Mouse (Mus musculus): ENCODE results near the gene Lemd2.

Gene Lemd2

DNA sequence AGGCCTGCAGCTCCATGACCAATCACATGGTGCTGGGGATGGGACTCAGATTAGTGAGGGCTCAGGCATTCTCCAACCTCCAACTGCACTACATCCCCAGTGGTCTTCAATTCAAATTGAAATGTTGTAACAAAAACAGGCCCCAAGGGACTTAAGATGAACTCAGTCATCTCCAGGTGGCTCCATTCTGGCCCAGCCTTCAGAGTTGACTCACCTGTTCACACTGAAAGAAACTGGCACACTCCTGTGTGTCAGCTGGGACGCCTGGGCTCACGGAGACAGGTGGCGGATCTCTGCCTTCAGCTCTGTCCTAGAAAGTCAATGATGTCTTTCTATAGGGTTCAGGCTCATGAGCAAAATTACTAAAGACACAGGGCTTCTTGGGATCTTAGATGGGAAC is 18.2 kb downstream of the Lemd2 start:
- DNase-seq, result no peak

DNA sequence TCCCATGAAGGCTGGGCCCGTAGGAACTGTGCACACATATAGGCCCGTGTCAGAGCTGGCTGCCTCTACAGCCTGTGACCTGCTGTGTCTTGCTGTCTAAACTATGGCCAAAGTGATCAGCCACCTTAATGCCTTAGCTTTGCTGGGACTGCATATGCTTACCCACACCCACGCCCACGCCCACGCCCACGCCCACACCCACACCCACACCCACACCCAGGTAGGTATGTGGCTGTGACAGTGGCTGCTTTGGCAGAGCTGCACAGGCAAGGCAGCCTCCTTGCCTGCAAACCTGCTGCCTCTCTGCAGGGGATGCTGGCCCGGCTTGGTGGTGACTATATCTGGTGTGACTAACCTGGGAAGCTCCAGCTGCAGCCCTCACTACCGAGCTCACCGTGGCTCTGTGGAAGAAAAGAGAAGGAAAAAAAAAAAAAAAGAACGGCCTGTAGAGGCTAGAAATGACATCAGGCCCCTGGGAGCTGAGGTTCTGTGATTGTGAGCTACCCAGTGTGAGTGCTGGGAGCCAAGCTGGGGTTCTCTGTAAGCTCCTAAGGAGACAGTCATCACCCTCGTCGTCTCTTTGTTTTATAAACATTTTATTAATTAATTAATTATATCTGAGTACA is 20.5 kb downstream of the Lemd2 start:
- no peak for DNase-seq

DNA sequence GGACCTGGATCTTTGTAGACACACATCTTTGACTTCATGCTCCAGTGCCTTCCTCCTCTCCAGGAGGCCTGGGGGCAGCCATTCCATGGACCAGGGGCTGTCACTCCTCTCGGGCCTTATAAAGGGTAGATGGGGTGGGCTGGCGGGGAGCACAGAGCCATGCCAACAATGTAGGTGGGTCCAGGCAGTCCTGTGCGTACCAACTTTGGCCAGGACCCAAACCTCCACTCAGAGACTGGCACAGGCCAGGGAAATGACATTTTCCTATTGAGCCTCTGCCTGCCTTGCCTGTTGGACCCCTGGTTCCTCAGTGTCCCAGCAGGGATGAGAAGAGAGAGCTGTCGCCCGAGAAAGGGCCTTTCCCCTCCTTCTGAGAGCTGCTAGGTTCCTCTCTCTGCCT is 21.9 kb downstream of the Lemd2 start:
- DNase-seq, result no peak

DNA sequence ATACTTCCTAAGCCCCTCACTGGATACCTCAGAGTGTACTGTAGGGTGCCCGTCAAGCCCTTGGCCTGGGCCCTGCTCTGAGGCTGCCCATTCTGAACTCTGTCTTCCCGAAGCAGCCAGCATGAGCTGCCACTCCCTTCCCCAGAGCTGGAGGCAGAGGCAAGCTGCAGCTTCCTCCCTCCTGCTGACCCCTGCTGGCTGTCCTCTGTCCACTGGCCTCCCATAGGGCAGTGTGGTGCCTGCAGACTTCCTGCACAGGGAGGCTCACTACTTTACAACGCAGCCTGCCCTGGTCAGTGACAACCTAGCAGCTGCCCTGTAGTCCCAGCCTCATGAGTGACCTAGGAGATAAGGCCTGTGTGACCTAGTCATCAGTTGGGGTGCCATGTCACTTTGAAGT is 22.6 kb downstream of the Lemd2 start:
- peak in 1 of 2 experiments; percentile 40 for DNase-seq

DNA sequence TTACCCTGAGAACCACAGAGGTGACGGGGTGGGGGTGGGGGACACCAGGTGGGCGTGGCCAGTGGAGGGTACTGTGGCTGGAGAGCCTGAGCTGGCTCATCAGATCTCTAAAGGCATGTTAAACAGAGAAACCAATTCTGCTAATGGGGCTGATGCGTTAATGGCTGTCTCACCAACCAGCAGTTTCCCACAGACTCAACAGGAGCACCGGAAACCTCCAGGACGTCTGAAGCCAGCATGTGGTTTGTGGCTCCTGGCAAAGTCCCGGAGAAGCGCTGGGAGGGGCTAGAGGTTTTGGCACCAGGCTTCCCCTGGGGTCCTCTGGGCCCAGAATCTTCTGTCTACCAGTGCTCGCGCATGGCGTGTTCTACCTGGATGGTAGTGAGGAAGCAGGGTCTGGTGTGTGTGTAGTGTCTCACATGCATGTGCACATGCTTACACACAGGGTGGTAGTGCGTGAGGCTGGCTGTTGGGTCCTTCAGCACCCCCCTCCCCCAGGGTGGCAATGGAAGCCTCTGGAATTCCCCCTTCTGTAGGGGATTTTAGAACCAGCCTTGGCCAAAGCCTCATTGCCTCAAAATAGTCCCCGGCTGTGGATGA is 24.5 kb downstream of the Lemd2 start:
- DNase-seq, result no peak

DNA sequence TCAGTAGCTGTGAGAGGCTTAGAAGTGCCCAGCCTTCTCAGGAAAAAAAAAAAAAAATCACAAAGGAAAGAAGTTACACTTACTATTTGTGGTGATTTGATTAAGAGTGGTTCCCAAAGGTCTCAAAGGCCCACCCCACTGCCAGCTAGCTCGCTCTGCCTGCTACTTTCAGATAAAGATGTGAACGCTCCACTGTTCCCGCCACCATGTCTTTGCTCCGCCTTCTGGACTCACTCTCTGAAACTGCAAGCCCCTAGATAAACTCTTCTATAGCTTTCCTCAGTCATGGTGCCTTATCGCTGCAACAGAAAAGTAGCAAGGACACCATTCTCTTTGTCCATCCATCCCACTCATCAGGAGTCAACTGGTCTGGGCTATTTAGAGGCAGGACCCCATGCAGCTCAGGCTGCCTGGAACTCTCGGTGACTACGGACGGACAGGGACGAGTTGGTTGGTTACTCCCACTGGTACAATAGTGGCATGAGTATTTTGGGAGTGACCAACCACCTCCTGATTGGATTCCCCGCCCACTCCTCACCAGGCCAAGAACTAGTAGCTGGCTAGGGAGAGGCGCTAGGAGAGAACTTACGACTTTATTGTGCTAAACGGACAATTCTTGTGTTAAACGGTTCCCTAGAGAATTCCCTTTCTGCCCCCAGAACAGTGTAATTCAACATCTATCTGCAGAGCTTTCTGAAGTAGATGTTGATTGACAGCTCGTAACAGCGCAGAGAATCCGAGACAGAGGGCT is 25.7 kb downstream of the Lemd2 start:
- no peak for DNase-seq

DNA sequence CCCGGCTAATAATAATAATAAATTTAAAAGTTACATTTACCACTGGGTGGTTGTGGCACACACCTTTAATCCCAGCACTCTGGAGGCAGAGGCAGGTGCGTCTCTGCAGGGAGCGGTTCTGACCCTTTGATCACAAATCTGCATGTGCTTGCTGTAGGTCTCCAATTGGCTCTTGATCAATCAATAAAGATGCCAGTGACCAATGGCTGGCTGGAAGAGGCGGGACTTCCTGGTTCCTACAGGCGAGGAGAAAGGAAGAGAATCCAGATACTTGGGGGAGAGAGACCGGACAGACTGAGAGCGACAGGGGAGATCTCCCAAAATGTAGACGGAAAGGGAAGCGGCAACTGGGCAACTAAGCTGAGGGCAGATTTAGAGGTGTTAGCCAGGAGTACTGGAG is 26.2 kb downstream of the Lemd2 start:
- DNase-seq, result no peak

DNA sequence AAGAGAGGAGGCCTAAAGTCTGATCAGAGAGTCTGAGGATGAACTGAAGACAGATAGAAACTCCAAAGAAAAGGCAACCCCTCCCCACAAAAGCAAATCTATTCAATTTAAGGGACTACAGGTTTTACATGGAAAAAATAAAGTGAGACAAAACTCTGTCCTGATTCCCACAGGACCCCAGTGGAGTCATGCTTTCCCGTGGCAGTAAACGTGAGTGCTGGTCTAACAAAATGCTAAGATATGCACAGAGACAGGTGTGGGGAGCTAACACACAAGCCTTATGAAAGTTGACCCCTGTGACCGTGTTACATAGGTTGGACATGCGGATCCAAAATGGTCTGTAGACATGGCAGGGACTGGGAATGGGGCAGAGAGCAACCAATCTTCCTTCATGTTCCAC is 27.5 kb downstream of the Lemd2 start:
- DNase-seq, result no peak

DNA sequence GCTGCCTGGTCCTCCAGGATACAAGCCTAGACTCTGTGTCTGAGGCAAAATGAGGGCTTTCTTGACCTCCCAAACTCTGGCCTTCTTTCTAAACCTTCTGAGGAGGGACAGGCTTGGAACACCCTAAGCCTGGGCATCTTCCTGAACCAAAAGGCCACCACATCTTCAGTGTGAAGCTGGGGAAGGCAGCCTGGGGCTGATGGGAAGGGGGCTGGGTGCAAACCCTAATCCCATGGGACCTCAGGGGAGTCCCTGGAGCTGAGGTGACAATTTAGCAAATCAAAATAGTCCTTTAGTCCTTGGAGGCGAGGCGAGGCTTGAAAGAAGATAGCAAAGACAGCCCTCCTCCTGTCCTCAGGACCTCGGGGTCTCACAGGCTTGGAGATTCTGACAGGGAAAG is 28.0 kb downstream of the Lemd2 start:
- no peak for DNase-seq

DNA sequence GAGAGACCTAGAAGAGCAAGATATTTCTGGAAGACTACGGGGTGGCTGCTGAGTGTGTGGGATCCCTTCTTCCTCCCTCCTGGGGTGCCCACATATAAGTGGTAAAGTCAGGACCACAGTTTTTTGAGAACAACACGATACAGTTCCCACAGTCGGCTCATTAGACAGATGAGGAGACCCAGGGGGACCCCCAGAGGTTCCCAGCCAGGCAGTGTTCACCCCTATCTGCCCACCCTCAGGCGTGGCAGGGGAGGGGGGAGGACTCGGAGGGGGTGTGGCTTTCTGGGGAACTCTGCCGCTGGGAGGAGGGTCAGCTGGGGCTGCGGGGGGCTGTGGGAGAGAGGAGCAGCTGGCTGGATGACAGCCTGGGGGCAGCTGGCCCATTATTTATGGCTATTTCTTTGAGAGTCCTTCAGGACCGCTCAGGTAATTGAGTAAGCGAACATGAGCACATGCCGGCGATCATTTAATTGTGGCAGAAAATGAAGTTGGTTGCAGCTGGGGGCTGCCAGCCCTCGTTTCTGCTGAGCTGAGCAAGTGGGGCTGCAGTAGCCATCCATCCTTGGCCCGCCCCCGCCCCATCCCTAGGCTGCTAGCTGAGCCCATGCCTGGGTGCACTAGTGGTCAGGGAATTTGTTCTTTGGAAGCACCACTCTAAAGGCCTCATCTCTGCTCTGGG is 28.9 kb downstream of the Lemd2 start:
- DNase-seq, result no peak

DNA sequence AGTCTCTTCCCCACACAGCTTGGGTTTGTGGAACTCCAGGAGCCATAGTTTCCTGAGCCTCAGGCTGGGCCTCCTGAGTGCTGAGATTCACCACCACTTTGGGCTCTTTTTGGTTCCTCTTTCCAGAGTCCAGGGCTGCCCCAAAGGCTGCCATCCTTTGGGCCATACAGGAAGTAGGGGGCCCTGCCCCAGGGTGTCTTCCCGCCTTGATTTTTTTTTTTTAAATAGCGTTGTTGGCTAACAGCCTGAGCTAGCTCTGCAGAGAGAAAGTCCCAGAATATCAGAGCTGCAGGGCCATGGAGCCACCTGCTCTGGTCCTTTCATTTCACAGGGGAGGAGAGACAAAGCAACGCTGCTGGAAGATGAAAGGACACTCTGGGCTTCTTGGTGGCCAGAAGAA is 30.6 kb downstream of the Lemd2 start:
- no peak for DNase-seq

DNA sequence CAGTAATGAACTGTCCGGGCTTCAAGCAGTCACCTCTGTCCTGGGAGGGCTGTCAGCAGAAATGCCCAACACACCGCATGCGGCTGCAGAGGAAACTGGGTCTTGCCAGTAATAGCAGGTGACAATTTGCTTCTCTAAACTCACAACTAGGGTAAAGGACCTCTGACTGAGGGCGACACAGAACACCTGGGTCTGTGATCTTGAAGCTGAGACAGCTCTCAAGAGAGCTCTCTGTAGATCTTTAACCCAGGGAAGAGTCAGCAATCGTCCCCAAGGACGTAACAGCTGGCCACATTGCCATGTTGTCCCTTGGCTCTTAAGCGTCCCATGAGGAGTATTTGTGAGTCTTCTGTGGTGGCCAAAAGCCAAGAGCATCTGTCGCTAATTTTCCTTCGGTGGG is 31.8 kb downstream of the Lemd2 start:
- DNase-seq, result no peak

DNA sequence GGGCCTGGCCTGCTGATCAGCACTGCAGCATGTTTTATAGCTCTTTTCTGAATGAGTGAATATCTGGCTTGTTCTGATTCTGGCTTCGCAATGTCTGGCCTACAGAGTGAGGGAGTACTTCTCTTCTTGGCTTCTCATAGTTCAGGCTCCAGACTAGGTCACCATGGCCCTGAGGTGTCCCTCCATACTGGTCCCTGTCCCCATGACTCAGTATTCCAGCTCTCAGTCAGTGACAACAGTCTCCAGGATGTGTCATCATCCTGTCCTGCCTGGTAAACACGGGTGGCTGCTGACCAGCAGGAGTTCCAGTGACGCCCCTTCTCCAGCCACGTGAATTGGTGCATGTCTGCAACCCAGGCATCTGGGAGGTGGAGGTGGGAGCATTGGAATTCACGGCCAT is 33.1 kb downstream of the Lemd2 start:
- DNase-seq, result no peak

DNA sequence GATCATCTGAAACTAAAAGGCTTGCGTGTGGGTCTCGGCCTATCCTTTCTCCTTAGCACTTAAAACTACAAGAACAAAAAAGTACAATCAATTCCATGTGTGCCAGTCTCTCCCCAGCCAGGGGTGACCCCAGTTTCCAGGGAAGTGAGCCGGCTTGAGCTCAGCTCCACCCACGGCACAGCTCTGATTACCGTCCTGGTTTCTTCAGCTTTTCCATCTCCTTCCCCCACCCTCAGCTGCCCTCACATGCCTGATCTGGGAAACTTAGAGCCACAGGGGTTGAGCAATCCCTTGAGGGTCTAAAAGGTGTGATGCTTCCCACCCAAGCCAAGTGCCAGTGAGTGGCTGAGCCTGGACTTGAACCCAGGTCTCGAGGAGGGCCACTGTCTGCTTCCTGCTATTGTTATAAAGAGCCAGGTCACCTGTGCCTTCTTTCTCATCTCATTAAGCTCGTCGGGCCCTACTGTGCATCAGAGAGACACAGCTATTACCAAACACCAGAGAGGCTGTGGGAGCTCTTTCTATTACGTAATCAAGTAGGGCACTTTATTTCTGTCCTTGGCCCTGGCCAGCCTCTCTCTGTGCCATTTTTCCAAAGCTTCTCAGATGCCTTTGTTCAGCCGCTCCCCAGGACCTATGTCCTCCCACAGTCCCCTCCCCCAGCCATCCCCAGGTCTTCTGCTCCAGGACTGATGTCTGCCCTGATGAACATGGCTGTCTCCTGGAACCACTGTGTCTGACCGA is 34.1 kb downstream of the Lemd2 start:
- peak; percentile 10 to 33 for DNase-seq

DNA sequence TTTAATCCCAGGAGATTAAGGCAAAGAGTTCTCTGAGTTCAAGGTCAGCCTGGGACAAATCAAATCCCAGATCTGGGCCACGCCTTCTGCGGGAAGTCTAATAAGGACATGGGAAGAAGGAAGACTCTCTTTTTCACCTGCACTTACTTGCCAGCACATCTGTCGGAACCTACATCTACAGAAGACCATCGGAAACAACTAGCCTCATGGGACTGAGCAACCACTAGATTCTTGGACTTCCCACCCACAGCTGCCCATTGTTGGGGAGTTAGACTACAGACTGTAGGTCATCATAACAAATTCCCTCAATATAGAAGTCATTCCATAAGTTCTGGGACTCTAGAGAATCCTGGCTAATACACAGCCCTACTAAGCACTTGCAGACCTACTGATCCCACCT is 35.7 kb downstream of the Lemd2 start:
- no peak for DNase-seq

DNA sequence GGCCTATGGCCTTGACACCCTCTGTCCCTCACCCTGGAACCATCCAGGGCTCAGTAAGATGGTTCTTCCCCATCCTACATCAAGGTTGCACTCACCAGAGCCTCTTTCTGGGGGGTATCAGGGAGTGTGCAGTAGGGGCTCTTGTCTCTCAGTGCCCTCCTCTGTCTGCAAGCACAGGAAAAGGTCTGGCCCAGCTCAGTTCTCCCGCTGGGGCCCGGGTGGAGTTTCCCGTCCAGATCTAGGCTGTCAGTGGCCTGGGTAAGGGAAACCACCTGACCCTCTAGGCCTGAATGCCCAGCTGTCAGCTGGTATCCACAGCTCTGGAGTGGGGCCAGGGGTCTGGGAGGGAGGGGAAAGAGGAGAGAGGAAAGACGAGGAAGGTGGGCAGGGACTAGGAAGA is 36.7 kb downstream of the Lemd2 start, which contains the start of gene Ip6k3:
Ip6k3 (minus strand) TSS at position 251 of the 400 bp plus-strand sequence.
- peak; percentile 18 to 45 for DNase-seq

DNA sequence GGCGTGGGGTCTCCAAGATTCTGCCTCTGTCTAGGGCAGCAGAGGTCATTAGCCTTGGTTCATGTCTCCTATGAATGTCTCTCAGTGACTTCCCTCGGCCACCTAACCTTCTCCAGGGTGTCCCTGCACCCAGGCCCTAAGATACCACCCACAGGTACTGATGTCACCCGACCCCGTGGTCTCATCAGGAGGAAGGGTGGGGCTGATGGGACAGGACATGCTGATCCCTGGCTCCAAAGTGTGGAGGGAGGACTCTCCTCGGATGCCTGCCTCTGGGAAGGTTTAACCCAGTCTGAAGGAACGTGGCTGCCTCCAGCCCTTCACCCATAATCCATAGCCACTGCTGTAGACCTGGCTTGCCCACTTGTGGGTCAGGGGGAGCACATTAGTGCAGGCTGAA is 37.4 kb downstream of the Lemd2 start:
- no peak for DNase-seq

DNA sequence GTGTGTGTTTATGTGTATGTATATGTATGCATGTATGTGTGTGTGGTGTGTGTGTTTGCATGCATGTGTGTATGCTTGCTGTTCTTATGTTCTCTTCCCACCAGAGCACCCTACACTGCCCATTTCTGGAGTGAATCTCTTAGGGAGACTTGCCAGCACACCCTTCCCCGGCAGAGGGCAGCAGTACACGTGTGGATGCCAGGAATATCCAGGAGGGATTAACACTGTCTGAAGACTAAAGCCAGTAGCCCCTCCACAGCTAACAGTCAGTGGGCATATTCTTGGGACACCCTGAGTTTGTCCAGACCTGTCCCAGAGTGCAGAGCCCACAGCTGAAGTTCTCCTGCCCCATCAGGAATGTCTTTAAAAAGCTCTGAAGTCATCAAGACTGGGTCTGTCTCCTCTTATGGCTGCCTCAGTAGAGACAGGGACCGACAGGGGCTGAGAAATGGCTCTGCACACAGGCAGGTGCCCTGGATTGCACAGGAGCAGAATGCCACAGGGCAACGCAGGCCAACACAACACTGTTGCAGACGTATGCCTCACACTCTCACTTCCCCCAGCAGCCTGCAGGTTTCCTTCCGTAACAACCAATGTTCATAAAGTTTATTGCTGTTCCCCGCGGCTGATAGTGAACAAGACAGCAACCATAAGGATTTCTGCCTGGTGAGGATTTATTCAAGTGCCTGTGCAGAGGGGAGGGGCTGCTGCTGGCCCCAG is 39.1 kb downstream of the Lemd2 start:
- DNase-seq, result no peak

DNA sequence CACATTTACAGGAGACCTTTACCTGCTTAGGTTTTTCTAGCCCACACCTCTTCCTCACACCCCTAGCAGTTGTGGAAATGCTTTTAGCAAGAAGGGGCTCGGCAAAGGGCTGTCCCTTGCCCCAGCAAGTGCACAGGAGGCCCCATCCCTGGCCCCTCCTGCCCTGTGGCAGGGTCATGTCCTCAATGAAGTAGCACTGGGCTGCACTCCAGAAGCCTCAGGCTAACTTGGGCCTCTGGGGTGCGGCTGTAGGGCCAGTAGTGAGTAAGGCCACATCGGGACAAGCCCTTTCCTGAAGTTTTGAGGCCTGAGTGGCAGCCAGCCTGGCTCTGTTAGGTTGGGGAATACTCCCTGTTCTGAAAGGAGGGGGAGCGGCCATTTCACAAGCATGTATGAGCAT is 43.4 kb downstream of the Lemd2 start:
- DNase-seq, result peak; percentile 57 to 76

DNA sequence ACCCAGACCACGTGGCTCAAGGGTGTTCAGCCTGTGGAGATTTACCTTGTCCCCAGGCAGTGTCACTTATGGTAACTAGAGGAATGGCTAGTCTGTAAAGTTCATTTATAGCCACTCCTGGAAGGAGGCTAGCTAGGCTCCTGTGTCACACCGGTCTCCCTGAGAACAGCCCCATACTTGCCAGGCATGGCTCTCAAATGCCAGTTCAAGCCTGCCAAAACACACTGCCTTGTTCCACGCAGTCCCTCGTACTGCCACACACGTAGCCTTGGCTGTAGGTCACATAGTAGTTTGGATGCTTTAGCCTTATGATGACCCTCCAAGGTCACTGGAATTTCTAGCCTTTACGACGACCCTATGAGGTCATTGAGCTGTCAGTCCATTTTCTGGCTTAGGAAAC is 45.1 kb downstream of the Lemd2 start:
- no peak for DNase-seq

DNA sequence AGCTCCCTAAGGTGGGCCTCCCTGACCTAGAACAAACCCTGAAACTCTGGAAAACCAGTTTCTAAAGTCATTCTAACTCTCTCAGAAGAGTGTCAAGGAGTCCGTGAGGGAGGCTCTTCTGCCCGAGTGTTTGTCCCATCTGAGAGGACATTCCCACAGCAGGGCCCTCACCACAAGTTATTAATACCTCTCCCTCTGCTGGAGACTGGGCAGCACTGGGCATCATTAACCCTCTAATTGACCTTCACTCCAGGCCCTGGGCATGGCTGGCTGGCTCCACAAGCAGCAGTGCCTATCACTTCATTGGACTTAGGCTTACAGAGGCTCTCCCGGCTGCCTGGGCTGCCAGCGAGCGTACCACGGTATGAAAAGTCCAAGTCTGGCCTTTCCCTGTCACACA is 45.8 kb downstream of the Lemd2 start:
- DNase-seq, result no peak

DNA sequence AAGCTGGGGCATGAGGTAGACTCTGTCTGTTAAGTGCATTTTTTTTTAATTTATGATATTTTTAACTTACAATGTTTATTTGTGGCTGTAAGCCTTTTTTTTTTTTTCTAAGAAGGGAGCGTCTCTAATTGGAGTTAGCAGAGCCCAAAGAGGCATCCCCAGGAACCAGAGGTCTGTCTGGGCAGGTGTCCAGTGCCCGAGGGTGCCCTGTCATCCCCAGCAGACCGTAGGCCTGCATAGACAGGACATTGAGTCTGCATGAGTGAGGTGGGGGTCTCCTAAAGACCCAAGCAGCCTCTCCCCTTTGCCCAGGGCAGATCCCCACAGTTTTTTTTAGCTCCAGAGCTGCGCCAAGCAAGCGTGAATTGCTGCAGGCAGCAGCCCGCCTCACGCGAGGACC is 48.5 kb downstream of the Lemd2 start:
- DNase-seq, result no peak

Data from lung, adult 18-20 months (tissue).